Mouse (Mus musculus) layer of hippocampus, adult 18-20 months (tissue): Measurements from ENCODE around the gene Khdc1b. TPM values are rescaled to one million over a fixed set of nuclear protein-coding genes. Genes with fewer than 3 reads are reported as not detected.
"Not testable (repeated sequence)": the region's sequence is repeated elsewhere in the genome, so short reads cannot be mapped to it uniquely, and the experiment has no call there.

Experiments used
- DNase-seq, 2 experiments: peaks; one replicate each; pipeline ENCODE4 v3.0.0; 2022; ENCODE audit warnings: low spot score in 2 of 2
- long read RNA-seq: library from polyadenylated mRNA; stranded (forward); transcript quantifications from one replicate; pipeline ENCODE4 v2.0.0, GENCODE M21; 2021
- total RNA-seq, 2 experiments: library from RNA; stranded (reverse); gene quantifications; 2 replicates each; pipeline ENCODE4 v1.2.3; 2021

The Khdc1b gene
- not detected for total RNA-seq
- long read RNA-seq = 0 reads

- no peak for DNase-seq
Measured at GRCm38 (mm10) chr1:21383256-21383655, at the start of gene Khdc1b. TSS of gene Khdc1b (plus strand) at chr1:21383556.

- DNase-seq = no peak
Measured at GRCm38 (mm10) chr1:21335836-21336235, 47.5 kb upstream of the Khdc1b start.

GRCm38 (mm10) chr1:21340745-21341144 lies 42.6 kb upstream of the Khdc1b start:
- no peak for DNase-seq

GRCm38 (mm10) chr1:21344253-21344652 lies 39.1 kb upstream of the Khdc1b start:
- peak; percentile 27 to 67 for DNase-seq

- DNase-seq = not testable (repeated sequence)
Measured at GRCm38 (mm10) chr1:21344752-21345151, 38.6 kb upstream of the Khdc1b start.

GRCm38 (mm10) chr1:21349341-21349740 lies 34.0 kb upstream of the Khdc1b start, which contains the start of gene Khdc1a:
TSS of gene Khdc1a (plus strand) at chr1:21349641.
- DNase-seq = no peak

- not testable (repeated sequence) for DNase-seq
Measured at GRCm38 (mm10) chr1:21368031-21368430, 15.3 kb upstream of the Khdc1b start, which contains the start of gene Khdc1c. TSS of gene Khdc1c (plus strand) at chr1:21368331.

- no peak for DNase-seq
Measured at GRCm38 (mm10) chr1:21391138-21391671, 7.8 kb downstream of the Khdc1b start.

- no peak for DNase-seq
Measured at GRCm38 (mm10) chr1:21402804-21403203, 19.4 kb downstream of the Khdc1b start.

- DNase-seq = no peak
Measured at GRCm38 (mm10) chr1:21407266-21407665, 23.9 kb downstream of the Khdc1b start.

GRCm38 (mm10) chr1:21411331-21412196 lies 28.2 kb downstream of the Khdc1b start:
- DNase-seq = peak; percentile 62 to 80

GRCm38 (mm10) chr1:21412197-21412555 lies 28.8 kb downstream of the Khdc1b start:
- DNase-seq = no peak

GRCm38 (mm10) chr1:21419370-21419769 lies 36.0 kb downstream of the Khdc1b start:
- peak in 1 of 2 experiments; percentile 61 for DNase-seq

- DNase-seq = no peak
Measured at GRCm38 (mm10) chr1:21425654-21426053, 42.3 kb downstream of the Khdc1b start.

GRCm38 (mm10) chr1:21428079-21428478 lies 44.7 kb downstream of the Khdc1b start:
- DNase-seq = no peak

GRCm38 (mm10) chr1:21431666-21432065 lies 48.3 kb downstream of the Khdc1b start:
- DNase-seq = peak; percentile 28 to 65

GRCm38 (mm10) chr1:21434853-21435252 lies 51.5 kb downstream of the Khdc1b start:
- no peak for DNase-seq

Other genes with a start within 250 kb of the Khdc1b start
- 10 to 100 TPM; 30.9 to 31.7 TPM for gene Tmem14a, start 165.0 kb upstream of the Khdc1b start, total RNA-seq
- gene Gsta3, start 143.0 kb upstream of the Khdc1b start, total RNA-seq = 1 to 10 TPM; 1.1 to 1.7 TPM
- not detected for gene Khdc1a, start 33.9 kb upstream of the Khdc1b start, total RNA-seq
- gene Khdc1c, start 15.2 kb upstream of the Khdc1b start, total RNA-seq = not detected